Mouse (Mus musculus) spleen, postnatal 10 days (tissue): ENCODE data around the gene Cdh5.
A peak's percentile ranks its signal among the peaks of the same experiment; 100 is the strongest.

ENCODE experiments used
- DNase-seq, 2 experiments: peaks; one replicate each; pipeline ENCODE4 v3.0.0; 2021 to 2022; ENCODE audit warnings: low spot score in 2 of 2

Cdh5 gene

GRCm38 (mm10) chr8:104134521-104134920, 33.1 kb downstream of the Cdh5 start:
- DNase-seq, result no peak

- no peak for DNase-seq
These were observed 34.9 kb downstream of the Cdh5 start for GRCm38 (mm10) chr8:104136277-104136676.

- no peak for DNase-seq
These were observed 36.2 kb downstream of the Cdh5 start for GRCm38 (mm10) chr8:104137636-104138035.

- DNase-seq, result no peak
These were observed 39.2 kb downstream of the Cdh5 start for GRCm38 (mm10) chr8:104140611-104141010.

GRCm38 (mm10) chr8:104142415-104142814, 41.0 kb downstream of the Cdh5 start:
- no peak for DNase-seq

GRCm38 (mm10) chr8:104143379-104143778, 42.0 kb downstream of the Cdh5 start:
- DNase-seq, result no peak

GRCm38 (mm10) chr8:104144434-104145216, 43.2 kb downstream of the Cdh5 start:
- no peak for DNase-seq

GRCm38 (mm10) chr8:104145981-104146689, 44.7 kb downstream of the Cdh5 start:
- peak; percentile 70 to 85 for DNase-seq

- no peak for DNase-seq
These were observed 45.5 kb downstream of the Cdh5 start for GRCm38 (mm10) chr8:104146717-104147494.

- no peak for DNase-seq
These were observed 46.5 kb downstream of the Cdh5 start for GRCm38 (mm10) chr8:104147947-104148346.

GRCm38 (mm10) chr8:104160731-104161130, 59.3 kb downstream of the Cdh5 start:
- no peak for DNase-seq

- no peak for DNase-seq
These were observed 68.0 kb downstream of the Cdh5 start for GRCm38 (mm10) chr8:104169461-104169860.

- peak in 1 of 2 experiments; percentile 45 for DNase-seq
These were observed 69.0 kb downstream of the Cdh5 start, which contains the start of gene Bean1 for GRCm38 (mm10) chr8:104170118-104171049. Bean1 (plus strand) TSS chr8:104170442.

- DNase-seq, result no peak
These were observed 69.7 kb downstream of the Cdh5 start for GRCm38 (mm10) chr8:104171050-104171620.

- no peak for DNase-seq
These were observed 71.0 kb downstream of the Cdh5 start for GRCm38 (mm10) chr8:104172420-104172819.

- DNase-seq, result no peak
These were observed 74.6 kb downstream of the Cdh5 start for GRCm38 (mm10) chr8:104175848-104176527.

GRCm38 (mm10) chr8:104177054-104177453, 75.6 kb downstream of the Cdh5 start:
- DNase-seq, result no peak

GRCm38 (mm10) chr8:104184905-104185304, 83.5 kb downstream of the Cdh5 start:
- peak in 1 of 2 experiments; percentile 45 for DNase-seq

GRCm38 (mm10) chr8:104186827-104187226, 85.4 kb downstream of the Cdh5 start:
- no peak for DNase-seq

GRCm38 (mm10) chr8:104187622-104188021, 86.2 kb downstream of the Cdh5 start:
- DNase-seq, result no peak
